In the genomic region with DNA sequence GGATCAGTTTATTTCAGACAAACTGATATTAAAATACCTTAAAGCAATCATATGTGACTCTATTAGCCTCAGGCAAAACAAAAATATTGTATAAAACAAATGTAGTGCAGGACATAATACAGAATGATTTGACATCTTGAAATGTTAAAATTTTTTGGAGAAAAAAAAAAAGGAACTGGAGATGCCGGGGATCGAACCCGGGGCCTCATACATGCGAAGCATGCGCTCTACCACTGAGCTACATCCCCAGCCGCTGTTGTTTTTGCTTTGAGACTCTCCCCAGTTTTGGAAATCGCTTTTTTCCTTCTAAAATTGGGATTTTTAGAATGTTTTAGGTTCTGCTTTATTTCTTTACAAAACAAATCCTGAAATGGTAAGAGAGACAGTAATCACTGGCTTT, we compare ENCODE assay signal across 9 mouse cellular contexts. TPM values are rescaled to one million over a fixed set of nuclear protein-coding genes. Genes with fewer than 3 reads are reported as not detected.
DNase-seq lines count a peak whose midpoint lies in the region; TF ChIP-seq lines count a peak whose summit lies in the region.
"Had no signal": no experiment of that assay in that cellular context is flagged by ENCODE, and none has a peak within 500 bp of the region (broad histone marks: within the 10 kb centered on the region; RNA-seq: fewer than 3 reads in every experiment).

No protein-coding gene starts in this region.

- TF ChIP-seq CTCF in embryonic fibroblast, embryonic 13.5 days (IDR thresholded peaks at IDR 0.05; ENCODE audit: borderline replicate concordance, insufficient read depth, low read length), result no peak

- H3K36me3 ChIP-seq in limb, embryonic 10.5 days, result no peaks in the 10 kb centered on the region

- H3K4me1 ChIP-seq in embryonic fibroblast, embryonic 13.5 days (ENCODE audit: control insufficient read depth, insufficient read depth, low read length), result peaks cover 6% of the 10 kb centered on the region; the same call in 1 of the 2 replicates
- peaks cover 21% of the 10 kb centered on the region for H3K4me1 ChIP-seq in limb, embryonic 10.5 days

- no peak overlapping the region for H3K27ac ChIP-seq in embryonic fibroblast, embryonic 13.5 days (ENCODE audit: insufficient read depth, low read length)
- H3K27ac ChIP-seq in limb, embryonic 10.5 days, result no peak overlapping the region

- DNase-seq in lung, adult 18-20 months, result peak; percentile 16 to 20
- DNase-seq in lung, postnatal 25 days (ENCODE audit: low spot score), result no peak
- DNase-seq in adrenal gland, postnatal 14 days, result peak; percentile 71
- DNase-seq in heart, postnatal 4 days, result peak; percentile 66
- peak; percentile 68 for DNase-seq in limb, embryonic 10.5 days (ENCODE audit: low spot score)
- peak; percentile 50 for DNase-seq in mesoderm, embryonic 11.5 days (ENCODE audit: low read depth, low spot score)
- DNase-seq in thymus, postnatal 14 days, result peak; percentile 65

- no peaks in the 10 kb centered on the region for H3K27me3 ChIP-seq in limb, embryonic 10.5 days (ENCODE audit: low read depth, poor library complexity, severe bottlenecking)

- 0% methylated on average over 7 of the region's 7 CpGs for WGBS in limb, embryonic 10.5 days

- no peaks in the 10 kb centered on the region for H3K9me3 ChIP-seq in limb, embryonic 10.5 days (replicated peaks)

- TF ChIP-seq POLR2A in embryonic fibroblast, embryonic 13.5 days (IDR thresholded peaks at IDR 0.05; ENCODE audit: low read depth, low read length), result no peak

- H3K4me3 ChIP-seq in embryonic fibroblast, embryonic 13.5 days (ENCODE audit: insufficient read depth, low read length), result peak overlapping the region; percentile 36; the same call in 1 of the 2 replicates
- peak overlapping the region; percentile 66 for H3K4me3 ChIP-seq in limb, embryonic 10.5 days

RNA-seq across cellular contexts. Expression of gene Abt1, which starts 14.9 kb away (rescaled TPM):
- 5.9 and 6.3 TPM in 2 replicates for total RNA-seq in adrenal gland, postnatal 14 days (2021)
- 4.2 and 4.7 TPM in 2 replicates for polyA plus RNA-seq in embryonic fibroblast, embryonic 13.5 days (2011; ENCODE audit: insufficient read length, low read depth, missing spikeins)
- total RNA-seq in heart, postnatal 4 days (2021), result 1 to 10 TPM; 5.0 to 5.6 TPM
- 16.9 and 17.1 TPM in 2 replicates for polyA plus RNA-seq in limb, embryonic 10.5 days (2016; fragmentation: Nextera tagmentation; extraction: Ambion mirVana)

RNA-seq across cellular contexts. Expression of gene Btn1a1, which starts 27.2 kb away (rescaled TPM):
- total RNA-seq in adrenal gland, postnatal 14 days (2021), result 0.19 TPM in 1 of 2 replicates, not detected in the other
- not detected in 2 replicates for polyA plus RNA-seq in embryonic fibroblast, embryonic 13.5 days (2011; ENCODE audit: insufficient read length, low read depth, missing spikeins)
- total RNA-seq in heart, postnatal 4 days (2021), result under 1 TPM; 0.11 to 0.24 TPM
- polyA plus RNA-seq in limb, embryonic 10.5 days (2016; fragmentation: Nextera tagmentation; extraction: Ambion mirVana), result 0.08 and 0.10 TPM in 2 replicates
- total RNA-seq: left cerebral cortex, postnatal 36 days had no signal

RNA-seq across cellular contexts. Expression of gene Btn2a2, which starts 50.1 kb away (rescaled TPM):
- not detected in 2 replicates for total RNA-seq in adrenal gland, postnatal 14 days (2021)
- polyA plus RNA-seq in embryonic fibroblast, embryonic 13.5 days (2011; ENCODE audit: insufficient read length, low read depth, missing spikeins), result not detected in 2 replicates
- total RNA-seq in heart, postnatal 4 days (2021), result not detected
- 0.99 and 1.9 TPM in 2 replicates for polyA plus RNA-seq in limb, embryonic 10.5 days (2016; fragmentation: Nextera tagmentation; extraction: Ambion mirVana)
